Mouse (Mus musculus): ENCODE data around the gene Gprc6a.

Gene Gprc6a

GRCm38 (mm10) chr10:51590139-51590574, 41.1 kb downstream of the Gprc6a start, which contains the start of gene Fam162b:
Gene Fam162b (minus strand): TSS chr10:51590517.
- no peak for DNase-seq (ENCODE audit: low spot score)

GRCm38 (mm10) chr10:51584919-51585318, 46.3 kb downstream of the Gprc6a start:
- DNase-seq (ENCODE audit: low spot score): no peak

- DNase-seq (ENCODE audit: low spot score): no peak
Measured at GRCm38 (mm10) chr10:51584378-51584777, 46.9 kb downstream of the Gprc6a start.

GRCm38 (mm10) chr10:51571225-51571996, 59.9 kb downstream of the Gprc6a start:
- no peak for DNase-seq (ENCODE audit: low spot score)

Measured in testis, postnatal 10 days (tissue).